Mouse (Mus musculus) small intestine, adult 2 months (tissue): ENCODE data around the gene Nhlrc2.

Experiments
- CTCF ChIP-seq: fragments of 200-500 bp; IDR thresholded peaks from 2 replicates; pipeline ENCODE4 v1.5.1; 2012; ENCODE audit warnings: low read depth, mild to moderate bottlenecking, control low read depth, inconsistent platforms, low read length, moderate library complexity, mixed read lengths; ENCODE audit not compliant: insufficient replicate concordance, insufficient read length; ENCODE audit errors: extremely low read depth
- POLR2A ChIP-seq: fragments of 200-500 bp; IDR thresholded peaks from 2 replicates; pipeline ENCODE4 v1.6.1; 2012; ENCODE audit warnings: low read depth, mild to moderate bottlenecking, control low read depth, inconsistent platforms, low read length, moderate library complexity

- no peak for TF ChIP-seq CTCF
- no peak for TF ChIP-seq POLR2A
These were observed 13.0 kb upstream of the Nhlrc2 start for GRCm38 (mm10) chr19:56535064-56535463.
